Mouse (Mus musculus) stomach, embryonic 16.5 days (tissue): ENCODE data around the gene Tdrd7. TPM values are rescaled to one million over a fixed set of nuclear protein-coding genes. Genes with fewer than 3 reads are reported as not detected.

Experiments
- polyA plus RNA-seq: library from polyadenylated mRNA; unstranded; fragments of >200 nt; fragmentation: Nextera tagmentation; extraction: Ambion mirVana; gene quantifications from 2 replicates; pipeline ENCODE4 v1.2.1, GENCODE M21; 2015

Tdrd7 gene
- polyA plus RNA-seq, 1 experiment from 2014 or later: 24.5 TPM

Other genes with a start within 250 kb of the Tdrd7 start
- 77.6 and 95.3 TPM in 2 replicates for gene Aldh1b1, start 166.3 kb upstream of the Tdrd7 start, polyA plus RNA-seq
- 0.40 and 0.46 TPM in 2 replicates for gene Igfbpl1, start 138.4 kb upstream of the Tdrd7 start, polyA plus RNA-seq
- gene Stra6l, start 116.7 kb upstream of the Tdrd7 start, polyA plus RNA-seq: 0.99 and 1.3 TPM in 2 replicates
- gene Ccdc180, start 75.0 kb upstream of the Tdrd7 start, polyA plus RNA-seq: 0.22 and 0.28 TPM in 2 replicates
- gene Tmod1, start 73.6 kb downstream of the Tdrd7 start, polyA plus RNA-seq: 5.5 and 16.2 TPM in 2 replicates
- 59.8 and 61.1 TPM in 2 replicates for gene Ncbp1, start 173.3 kb downstream of the Tdrd7 start, polyA plus RNA-seq
- gene Tstd2, start 173.4 kb downstream of the Tdrd7 start, polyA plus RNA-seq: 32.7 and 36.4 TPM in 2 replicates
- 18.0 and 20.8 TPM in 2 replicates for gene Xpa, start 231.0 kb downstream of the Tdrd7 start, polyA plus RNA-seq